Mouse (Mus musculus) T-helper 2 cell (primary cell): ENCODE measurements at regions not wholly inside any gene's neighbourhood (a gene's known extent, or its start where the extent isn't known, plus 50 kb on each side); places are given as distances from the start of the nearest gene placed in this dataset.

Source experiments
- in situ Hi-C: fragments of 300-600 bp; cut with MboI, MseI; formaldehyde crosslinking; loops from one replicate; pipeline ENCODE4 v1.15.1; 2025; ENCODE audit warnings: high pct_unique_total_duplicates

DNA sequence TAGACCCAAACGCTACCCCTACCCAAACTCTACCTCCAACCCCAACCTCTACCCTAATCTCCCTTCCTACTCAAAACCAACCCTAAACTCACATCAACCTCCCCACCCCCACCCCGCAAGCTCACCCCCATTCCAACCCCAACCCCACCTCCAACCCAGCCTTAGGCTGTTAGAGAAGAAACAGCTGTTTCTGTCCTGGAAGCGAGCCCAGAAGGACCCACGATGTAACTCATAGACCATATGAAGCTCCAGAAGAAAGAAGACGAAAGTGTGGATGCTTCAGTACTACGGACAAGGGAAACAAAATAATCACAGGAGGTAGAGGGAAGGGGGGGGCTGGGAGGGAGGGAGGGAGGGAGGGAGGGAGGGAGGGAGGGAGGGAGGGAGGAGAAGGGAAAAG is 58.4 kb downstream of the Sox11 start:
- in situ Hi-C loops, result no loop called here

DNA sequence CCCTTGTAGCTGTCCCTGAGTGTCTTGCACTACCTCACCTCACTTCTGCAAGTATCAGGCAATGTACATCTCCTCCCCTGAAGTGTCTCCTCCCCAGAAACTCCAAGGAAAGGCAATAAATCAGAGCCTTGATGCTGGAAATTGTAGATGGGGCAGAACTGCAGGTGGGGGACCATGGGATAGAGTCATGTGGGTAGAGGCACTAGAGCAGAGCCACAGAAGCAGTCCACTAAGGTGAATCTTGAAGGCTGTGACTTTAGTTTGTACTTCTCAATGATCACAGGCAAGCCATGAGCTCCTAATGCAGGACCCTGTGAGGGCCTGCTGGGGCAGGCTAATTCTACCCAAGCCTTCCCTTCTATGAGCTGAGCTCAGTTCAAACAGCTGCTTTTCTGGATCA is 80.4 kb downstream of the Sox11 start:
- in situ Hi-C loops, result loop anchor here (5.0 kb wide), 1 partner anchor 85 kb away; no protein-coding TSS in a partner anchor

DNA sequence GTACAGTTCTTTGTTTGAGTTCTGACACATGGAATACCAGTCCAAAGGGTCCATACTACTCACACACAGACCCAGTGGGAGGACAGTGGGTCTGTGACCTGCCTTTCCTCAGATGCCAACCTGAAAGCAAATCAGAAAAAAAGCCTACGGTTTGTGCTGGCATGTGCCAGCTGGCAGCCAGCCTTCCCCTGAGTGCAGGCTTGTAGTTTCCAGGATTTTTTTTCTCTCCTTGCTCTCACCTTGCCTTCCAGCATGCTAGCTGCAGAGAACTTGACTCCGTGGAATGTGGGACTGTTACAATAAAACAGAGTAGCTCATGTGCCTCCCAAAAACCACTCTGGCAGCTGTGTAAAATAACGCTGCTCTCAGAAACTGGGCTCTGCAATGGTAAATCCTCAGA is 88.2 kb downstream of the Sox11 start:
- in situ Hi-C loops, result no loop called here

DNA sequence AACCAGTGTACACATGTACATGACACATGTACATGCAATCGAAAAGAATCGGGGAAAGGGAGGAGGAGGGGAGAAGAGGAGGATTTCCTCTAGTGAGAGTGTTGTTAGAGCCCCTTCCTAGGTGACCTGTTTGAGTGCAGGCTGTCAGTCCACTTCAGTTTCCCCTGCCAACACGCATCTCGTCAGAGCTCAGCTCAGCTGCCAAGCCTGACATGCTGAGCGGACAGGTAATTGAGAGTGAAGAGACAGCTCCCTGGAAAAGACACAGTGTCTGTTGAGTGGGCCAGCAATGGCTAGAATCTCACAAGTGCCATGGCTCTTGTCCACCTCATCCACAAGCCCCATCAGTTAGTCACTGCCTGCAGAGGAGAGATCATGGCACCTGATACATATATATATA is 90.9 kb downstream of the Sox11 start:
- in situ Hi-C loops, result no loop called here

DNA sequence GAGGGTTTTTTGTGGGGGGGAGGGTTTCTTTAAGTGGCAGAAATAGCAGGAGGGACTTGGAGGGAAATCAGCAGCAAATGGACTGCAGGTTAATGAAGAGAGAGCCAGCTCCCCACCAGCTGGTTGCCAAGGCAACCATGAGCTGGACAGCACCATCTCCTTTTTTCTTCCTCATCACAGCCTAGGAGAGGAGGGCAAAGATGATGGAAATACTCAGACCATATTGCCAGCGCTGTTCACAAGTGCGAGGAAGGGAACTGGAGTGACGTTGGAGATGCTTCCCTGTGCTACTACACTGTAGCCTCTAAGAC is 93.9 kb downstream of the Sox11 start:
- in situ Hi-C loops, result no loop called here

DNA sequence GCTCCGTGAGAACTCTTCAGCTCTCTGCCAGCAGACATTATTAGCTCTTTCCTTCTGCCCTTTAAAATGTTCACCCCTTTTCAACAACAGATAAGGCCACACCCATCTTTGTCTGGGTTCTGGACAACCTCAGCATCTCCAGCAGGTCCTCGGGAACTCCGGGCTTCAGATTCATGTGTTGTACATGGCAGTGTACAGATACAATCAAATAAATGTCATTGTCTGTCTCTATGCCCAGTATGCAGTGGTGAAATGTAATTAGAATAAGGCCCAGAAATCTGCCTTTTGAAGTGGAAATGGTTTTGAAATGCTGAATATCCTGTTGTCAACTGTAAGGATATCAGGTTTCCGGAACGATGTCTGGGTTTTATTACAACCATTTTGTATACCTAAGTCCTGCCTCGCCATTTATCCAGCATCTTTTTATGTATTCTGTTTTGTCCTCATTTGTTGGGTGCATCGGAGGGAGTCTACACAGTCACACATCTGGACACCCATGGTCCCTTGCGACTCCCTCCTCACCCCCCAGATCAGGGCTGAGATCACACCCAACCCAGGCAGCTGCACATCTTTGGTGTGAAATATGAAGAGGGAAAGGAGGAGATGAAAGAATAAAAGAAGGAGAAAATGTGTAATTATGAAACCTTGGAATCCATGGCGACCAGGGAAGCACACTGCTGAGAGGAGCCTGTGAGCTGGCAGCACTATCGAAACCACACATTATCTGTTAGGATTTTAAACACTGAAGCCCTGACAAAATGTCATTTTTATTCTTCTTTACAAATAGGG is 94.4 kb downstream of the Sox11 start:
- in situ Hi-C loops, result no loop called here

DNA sequence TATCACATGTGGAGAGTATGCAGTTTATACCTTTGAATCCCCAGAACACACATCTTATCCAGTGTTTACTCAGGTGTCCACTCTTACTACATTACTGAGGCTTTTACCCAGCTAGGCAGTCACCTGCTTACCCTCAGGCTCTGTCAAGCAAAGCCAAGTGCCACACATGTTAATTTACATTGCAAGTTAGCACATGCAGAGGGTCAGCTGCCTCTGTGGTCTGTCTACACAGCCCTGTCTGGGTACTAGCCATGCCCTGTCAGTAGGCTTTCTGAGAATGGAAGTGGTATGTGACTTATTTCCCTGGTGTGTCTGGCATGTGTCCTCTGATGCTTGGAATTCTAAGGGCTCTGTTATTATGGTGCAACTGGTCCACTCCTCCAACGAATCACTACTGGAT is 106.6 kb downstream of the Sox11 start:
- in situ Hi-C loops, result no loop called here

DNA sequence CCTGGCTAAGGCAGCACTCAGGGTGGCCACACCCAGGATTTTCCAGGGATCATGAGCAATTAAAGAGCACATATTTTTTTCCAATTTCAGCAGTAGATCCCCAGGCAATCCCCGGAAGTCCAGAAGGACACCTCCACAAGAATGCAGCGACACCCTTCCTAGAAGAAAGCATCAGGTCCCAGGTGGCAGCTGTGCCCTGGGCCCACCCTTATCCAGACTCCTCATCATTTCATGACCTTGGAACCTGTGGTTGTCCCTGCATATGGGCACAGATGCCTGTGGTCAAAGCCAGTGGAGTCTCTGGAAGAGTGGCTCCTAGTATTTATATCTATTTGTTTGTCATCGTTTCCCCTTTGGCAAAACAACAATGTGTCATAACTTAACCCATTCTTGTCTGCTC is 120.8 kb downstream of the Sox11 start:
- in situ Hi-C loops, result no loop called here

DNA sequence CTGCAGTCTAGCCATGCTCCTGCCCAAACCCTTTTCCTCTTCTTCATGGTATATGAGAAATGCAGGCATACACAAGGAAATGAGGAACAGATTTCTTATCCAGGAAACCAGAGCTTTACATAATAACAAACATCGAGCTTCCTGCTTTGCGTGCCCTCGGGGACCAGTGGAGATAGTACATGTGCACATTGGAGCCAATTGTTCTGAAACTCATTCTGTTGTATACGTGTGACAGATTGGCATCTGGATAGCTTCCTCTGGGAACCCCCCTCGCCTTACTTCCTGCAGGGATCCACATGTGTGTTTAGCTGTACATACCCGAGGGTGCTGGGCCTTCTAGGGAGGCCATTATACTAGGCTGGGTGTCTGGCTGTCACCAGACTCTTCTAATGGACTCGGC is 141.2 kb downstream of the Sox11 start:
- in situ Hi-C loops, result loop anchor here (10.0 kb wide), 1 partner anchor 2004 kb away; no protein-coding TSS in a partner anchor

DNA sequence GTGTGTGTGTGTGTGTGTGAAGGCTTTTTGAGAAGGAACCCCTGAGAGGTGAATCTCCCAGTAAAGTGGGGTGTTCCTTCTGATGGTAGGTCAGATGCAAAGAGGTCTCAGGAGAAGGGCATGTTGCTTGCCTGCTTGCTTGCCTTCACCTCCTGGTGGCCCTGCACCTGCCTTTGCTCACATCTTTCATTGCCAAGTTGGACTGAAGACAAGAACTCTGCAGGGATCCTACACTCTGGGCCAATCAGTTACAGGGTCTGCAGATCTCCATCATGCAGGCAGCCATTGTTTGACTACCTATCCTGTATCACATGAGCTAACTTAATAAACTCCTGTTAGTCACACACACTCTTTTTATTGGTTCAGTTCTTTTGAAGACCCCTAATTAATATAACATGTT is 148.4 kb downstream of the Sox11 start:
- in situ Hi-C loops, result no loop called here

DNA sequence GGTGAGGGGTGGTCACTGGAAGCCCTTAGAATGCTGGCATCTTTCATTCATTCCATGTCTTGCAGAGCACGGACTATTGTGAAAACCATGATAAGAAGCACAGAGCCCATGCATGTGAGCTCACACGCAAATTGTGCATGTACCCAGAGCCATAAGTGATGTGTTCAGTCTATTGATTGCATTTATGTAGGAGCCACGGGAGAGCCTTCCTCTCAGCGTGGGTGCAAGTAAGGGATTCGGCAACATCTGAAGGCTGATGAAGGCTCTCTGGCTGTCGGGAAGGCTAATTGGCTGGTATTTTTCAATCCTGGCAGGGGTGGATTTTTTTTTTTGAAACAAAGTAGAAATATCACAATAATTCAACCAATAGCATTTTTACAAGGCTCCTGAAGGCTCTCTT is 150.5 kb downstream of the Sox11 start:
- in situ Hi-C loops, result no loop called here

DNA sequence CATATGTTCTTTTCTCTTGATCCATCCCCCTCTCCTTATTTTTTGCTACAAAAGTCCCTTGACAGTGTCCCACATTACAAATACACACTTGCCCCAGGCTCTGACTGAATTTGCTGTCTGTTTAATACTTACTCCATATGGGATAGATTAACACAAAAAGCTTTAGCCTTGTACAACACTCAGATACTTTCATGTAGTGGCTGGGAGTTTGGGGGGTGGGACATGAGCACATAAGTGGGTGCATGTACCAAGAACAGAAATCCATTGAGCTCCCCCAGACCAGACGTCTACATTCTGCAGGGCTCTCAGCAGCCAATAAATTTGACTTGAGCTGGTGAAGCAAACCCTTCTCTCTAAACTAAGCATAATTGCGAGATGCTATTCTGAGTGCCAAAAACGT is 154.9 kb downstream of the Sox11 start:
- in situ Hi-C loops, result no loop called here

DNA sequence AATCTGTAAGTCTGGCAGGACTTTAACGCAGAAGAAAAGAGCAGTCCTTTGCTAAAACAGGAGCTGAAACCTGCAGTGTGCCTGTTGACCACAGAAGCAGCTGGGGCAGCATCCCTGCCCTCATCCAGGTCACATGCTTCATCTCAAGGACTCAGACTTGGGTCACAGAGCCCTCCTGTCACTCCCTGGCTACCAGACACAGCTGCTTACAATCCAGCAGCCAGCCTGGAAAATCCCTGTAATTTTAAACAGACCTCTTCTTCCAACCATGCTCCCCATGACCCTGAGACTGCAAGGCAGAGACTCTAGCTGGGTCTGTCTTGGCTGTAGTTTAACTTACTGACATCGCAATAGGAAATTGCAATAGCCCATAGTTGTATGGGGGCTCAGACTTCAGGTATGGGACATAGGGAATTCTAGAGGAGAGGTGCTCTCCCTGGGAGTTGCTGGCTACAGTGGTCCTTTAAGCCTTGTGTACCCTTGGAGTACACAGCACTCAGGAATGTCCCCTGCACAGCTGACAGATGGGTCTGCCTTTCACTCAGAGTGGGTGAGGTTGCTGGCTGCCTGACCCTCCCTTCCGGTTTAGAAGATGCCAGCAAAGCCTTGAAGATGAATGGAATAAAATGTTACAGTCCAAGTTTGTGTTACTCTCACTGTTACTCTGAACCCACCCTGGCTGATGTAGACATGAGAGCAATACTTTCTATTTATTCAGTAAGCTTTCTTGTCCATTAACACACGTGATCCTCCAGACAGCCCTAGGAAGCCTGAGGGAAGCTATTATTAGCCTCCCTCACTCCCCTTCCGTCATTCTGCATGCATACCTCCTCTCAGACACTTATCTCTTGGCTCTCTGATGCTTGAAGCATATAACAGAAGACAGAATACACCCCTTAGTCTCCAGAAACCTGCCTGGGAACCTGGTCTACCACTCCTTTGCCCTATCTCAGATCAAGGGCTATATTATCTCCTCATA is 159.7 kb downstream of the Sox11 start:
- in situ Hi-C loops, result no loop called here

DNA sequence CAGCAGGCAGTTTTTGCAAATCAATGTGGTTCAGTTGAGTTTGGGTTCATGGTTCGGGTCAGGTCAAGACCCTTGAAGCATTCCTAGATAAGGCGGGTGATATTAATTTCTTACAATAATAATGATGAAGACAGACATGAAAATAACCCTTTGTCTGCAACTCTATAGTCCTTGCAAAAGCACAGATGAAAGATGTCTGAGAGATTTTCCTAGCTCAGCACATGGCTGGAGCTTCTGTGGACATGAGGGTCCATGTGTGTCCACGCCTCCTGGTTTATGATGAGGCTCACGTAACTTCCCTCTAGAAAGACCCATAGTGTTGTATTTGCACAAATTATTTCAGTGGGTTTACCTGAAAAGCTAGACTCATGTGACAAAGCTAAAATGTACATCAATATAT is 168.8 kb downstream of the Sox11 start:
- in situ Hi-C loops, result no loop called here

DNA sequence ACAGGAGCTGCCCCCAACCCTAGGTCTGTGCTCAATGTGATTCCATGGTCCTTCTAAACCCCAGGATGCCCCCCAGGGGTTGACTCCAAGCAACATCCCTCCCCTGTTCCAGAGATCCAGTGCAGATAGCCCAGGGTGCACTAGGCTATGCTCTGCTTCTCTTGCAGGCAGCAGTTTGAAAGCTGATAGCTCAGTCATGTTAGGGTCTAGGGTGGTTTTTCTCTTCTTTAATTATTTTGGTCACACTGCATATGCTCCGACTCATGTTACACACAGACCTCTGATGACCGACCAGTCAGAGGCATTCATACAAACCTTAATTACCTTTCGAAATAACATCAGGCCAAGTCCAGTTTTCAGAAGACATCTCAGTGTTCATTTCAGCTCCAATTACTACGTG is 169.2 kb downstream of the Sox11 start:
- in situ Hi-C loops, result no loop called here

DNA sequence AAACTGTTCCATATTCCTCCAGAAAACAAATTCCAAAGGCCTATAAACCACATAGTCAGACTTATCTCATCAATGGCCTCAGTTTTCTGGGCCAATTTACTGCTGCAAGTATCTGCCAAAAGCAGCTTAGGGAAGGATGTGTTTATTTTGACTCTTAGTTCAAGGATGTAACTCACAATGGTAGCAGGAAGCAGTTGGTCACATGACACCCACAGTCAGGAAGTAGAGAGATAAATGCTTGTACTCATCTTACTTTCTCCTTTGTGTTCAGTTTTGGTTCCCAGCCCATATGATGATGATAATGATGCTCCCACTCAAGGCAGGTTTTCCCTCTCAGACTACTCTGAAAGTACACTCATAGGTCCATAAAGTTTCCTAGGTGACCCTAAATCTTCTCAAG is 170.8 kb downstream of the Sox11 start:
- in situ Hi-C loops, result no loop called here

DNA sequence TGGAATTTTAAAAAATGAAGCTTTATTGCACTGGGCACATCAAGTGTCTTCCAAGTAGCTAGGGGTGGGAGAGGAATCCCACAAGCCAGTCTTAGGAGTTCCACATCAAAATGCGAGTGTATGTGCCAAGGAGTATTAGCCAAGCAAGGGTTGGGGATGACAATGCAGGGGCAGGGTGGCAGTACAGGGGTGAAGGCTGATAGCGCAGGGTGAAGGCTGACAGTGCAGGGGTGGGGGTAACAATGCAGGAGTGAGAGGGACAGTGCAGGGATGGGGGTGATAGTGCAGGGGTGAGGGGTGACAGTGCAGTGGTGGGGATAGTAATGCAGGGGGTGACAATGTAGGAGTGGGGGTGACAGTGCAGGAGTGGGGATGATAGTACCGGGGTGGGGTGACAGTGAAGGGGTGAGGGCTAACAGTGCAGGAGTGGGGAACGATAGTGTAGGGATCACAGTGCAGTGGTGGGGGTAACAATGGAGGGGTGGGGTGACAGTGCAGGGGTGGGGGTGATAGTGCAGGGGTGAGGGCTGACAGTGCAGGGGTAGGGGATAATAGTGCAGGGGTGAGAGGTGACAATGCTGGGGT is 177.4 kb downstream of the Sox11 start:
- in situ Hi-C loops, result no loop called here

DNA sequence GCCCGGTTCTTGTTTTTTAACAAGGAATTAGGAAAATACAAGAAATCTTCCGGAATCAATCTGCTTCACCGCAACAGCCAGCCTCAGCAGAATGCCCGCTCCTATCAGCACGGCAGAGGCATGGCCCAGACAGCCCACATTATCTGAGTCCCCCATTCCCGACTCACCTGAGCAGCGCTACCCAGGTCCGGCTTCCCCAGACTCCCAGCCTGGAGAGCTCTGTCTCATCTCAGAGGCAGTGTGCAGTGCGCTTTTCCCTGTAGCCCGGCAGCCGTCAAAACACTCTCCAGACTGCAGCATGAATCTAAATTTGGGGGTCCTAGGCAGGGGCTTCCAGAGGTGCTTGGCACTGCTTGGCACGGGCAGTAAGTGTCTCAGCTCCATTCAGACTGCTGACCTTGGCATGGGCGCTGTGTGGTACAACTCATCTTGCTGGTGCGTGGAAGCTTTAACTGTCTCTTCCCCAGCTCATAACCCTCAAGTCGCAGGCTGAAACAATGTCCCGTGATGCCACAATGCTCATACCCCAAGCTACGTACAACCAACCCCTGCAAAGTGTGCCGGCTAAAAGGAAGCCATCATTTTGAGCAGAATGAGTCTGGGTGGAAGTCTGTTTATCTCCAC is 182.2 kb downstream of the Sox11 start:
- in situ Hi-C loops, result no loop called here

DNA sequence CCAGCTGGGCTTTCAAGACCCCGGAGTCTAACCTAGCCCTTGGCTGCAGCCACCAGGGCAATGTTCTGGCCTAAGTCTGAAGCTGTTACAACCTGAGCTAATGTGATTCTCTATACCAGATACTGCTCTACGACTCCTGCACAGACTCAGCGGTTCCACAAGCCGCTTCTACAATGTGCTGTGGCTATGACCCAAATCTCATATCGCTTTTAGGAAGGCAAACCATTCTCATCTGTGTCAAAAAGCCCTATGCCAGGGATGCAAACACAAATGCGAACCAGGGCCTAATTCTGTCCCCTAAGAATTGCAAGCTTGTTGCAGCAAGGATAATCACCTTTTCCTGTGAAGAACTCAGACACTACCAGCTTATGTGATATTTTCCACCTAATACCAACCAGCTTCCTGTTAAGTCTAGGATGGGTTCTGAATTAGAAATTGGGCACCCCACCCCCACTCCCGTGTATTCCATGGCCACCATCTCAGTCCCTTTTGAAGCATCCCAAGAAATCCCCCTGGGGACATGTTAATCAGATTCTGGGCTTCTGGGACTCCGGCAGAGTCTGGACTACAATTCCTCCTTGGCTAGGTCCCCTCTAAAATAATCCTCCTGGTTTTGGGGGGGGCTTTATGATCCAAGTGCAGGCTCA is 182.8 kb downstream of the Sox11 start:
- in situ Hi-C loops, result no loop called here

DNA sequence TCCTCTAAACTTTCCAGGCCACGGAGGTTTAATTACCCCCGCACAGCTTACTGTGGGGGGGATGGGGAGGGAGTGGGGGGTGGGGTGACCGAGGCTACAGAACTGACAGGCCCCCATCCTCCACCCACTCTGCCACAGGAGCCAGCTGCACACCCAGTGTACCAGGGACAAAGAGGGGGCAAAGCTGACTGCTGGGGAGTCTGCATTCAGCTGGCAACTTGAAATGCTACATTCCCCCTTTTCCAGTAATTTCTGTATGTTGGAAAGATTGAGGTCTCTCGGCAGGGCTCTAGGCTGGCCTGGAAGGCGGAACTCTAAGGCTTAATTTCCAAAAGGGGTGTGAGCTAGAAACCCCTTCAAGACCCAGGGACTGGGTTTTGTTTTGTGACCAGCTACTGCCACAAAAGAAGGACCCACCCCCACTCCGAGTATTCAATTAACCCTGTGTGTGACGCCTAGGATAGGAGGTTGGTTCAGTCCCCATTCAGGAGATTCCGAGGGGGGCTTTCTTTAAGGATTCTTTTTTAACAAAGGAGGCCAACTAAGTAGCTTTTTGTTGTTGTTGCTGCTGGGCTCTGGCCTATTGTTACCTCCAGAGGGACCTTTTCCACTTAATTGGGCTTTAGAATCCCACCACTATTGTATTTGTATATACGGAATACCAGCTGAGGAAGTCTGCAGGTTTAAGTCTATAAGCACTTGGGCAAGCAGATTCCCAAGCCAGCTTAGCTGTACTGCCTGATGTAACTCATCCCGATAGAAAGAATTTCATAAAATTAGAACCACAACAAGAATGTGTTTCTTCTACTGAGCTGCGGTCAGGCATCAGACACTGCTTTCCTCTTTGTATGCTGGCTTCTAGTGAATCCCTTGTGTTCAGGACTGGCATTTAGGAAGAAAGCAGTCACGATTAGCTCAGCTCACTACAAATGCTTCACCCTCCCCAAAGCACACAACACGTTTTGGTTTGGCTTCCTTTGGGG is 191.2 kb downstream of the Sox11 start:
- in situ Hi-C loops, result no loop called here
